Mouse (Mus musculus) urinary bladder, postnatal 14 days (tissue): ENCODE measurements around the gene Zc3h4.

Experiments
- DNase-seq: peaks from one replicate; pipeline ENCODE4 v3.0.0; 2021; ENCODE audit warnings: low spot score

The Zc3h4 gene

GRCm38 (mm10) chr7:16399820-16400688, 656 bp upstream of the Zc3h4 start:
- peak; percentile 98 for DNase-seq

GRCm38 (mm10) chr7:16401991-16402431, 1.3 kb downstream of the Zc3h4 start:
- peak; percentile 38 for DNase-seq

DNA sequence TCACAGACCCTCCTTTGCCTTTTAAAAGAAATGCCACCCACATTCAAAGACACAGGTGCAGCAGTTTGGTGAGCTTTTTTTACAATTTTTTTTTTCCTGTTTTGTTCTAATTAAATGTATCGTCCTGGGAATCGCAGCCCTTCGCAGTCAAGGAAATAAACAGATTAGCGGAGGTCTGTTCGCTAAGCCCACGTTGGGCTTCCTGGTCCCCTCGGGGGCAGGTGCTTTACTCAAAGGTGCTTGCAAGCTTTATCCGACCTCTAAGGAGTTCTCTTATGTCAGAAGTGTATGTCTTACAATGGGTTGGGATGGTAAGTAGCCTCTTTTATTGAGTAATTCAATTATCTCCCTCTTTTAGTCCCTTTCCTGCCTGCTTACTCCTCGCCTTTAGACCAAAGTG, 1.7 kb downstream of the Zc3h4 start:
- no peak for DNase-seq

GRCm38 (mm10) chr7:16402968-16403948, 2.5 kb downstream of the Zc3h4 start:
- DNase-seq: no peak

DNA sequence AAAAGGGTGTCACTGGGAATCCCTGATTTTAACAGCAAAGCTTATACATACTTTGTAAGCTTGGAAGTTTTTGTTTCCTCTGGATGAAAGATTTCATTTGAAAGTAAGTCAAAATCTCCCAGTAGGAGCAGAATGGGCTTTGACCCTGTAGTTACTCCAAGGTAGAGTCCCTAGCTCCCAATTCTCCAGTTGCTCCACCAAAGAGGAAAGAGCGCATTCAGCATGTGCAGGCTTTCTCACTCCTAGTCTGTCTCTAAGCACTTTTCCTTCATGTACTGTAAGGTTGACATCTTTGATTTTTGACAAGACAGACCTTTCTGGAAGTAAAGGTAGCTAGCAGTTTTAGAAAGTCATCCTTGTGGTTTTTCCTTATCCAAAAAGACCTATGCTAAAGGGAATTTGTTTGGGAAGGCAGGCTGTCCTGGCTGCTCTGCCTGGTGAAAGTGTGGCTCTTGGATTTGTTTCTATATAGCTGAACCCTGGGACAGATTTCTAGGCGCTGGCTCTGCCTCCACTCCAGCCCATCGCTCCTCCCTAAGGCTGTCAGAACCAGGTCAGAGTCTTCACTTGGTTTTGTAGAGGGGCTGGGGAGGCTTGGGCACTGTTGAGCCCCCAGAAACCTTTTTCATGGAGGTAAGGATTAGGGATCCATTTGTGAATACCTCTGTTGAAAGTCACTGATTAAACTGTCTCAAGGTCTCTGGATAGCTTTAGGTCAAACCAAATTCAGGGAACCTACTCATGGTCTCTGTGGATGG, 3.8 kb downstream of the Zc3h4 start:
- no peak for DNase-seq

GRCm38 (mm10) chr7:16405073-16405455, 4.4 kb downstream of the Zc3h4 start:
- peak; percentile 55 for DNase-seq

GRCm38 (mm10) chr7:16405516-16406351, 5.0 kb downstream of the Zc3h4 start:
- peak; percentile 81 for DNase-seq

- no peak for DNase-seq
These were observed 6.3 kb downstream of the Zc3h4 start for GRCm38 (mm10) chr7:16406978-16407377.

DNA sequence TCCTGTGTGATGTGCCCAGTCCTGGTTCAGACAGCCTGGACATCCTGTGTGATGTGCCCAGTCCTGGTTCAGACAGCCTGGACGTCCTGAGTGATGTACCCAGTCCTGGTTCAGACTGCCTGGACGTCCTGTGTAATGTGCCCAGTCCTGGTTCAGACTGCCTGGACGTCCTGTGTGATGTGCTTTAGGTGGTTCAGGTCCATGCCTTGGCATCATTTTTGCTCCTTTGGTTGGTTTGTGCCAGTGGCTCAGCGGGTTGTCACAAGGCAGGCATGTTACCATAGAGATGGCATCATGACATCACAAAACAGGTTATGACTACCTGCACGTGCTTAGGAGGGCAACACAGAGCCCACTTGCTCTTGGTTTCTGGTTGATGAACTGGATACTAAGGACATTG, 10.4 kb downstream of the Zc3h4 start:
- no peak for DNase-seq

DNA sequence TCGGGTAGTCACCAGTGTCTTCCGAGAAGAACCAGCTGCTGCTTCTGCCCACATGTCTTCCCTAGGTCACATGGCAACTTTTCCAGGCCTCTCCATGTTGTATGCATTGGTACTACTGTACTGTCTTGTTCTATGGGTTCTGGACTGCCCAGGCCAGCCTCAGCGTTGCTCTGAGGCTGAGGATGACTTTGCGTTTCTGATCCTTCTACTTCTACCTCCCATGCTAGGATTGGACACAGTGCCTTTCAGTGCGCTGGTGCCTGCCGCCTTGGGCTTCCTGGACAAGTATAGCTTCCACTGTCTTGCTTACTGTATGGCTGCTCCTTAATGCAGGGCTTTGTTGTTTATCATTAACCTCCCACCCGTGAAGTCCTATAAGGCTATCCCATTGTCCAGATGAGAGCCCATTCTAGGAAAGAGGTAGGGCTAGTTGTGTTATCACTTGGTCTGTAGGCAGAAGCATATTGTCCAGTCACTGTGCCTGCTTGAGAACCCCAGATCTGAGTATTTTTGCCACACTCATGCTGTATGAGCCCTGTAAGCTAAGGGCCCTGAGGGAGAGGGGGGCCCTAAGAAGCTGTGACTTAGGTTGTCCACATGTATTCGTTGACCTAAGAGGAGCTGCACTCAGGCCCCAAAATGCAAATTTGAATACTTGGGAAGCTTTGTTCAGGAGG, 11.6 kb downstream of the Zc3h4 start:
- no peak for DNase-seq

GRCm38 (mm10) chr7:16412930-16413329, 12.2 kb downstream of the Zc3h4 start:
- DNase-seq: no peak

GRCm38 (mm10) chr7:16415426-16415825, 14.7 kb downstream of the Zc3h4 start:
- peak; percentile 39 for DNase-seq

GRCm38 (mm10) chr7:16417141-16417771, 16.5 kb downstream of the Zc3h4 start:
- peak; percentile 50 for DNase-seq

DNA sequence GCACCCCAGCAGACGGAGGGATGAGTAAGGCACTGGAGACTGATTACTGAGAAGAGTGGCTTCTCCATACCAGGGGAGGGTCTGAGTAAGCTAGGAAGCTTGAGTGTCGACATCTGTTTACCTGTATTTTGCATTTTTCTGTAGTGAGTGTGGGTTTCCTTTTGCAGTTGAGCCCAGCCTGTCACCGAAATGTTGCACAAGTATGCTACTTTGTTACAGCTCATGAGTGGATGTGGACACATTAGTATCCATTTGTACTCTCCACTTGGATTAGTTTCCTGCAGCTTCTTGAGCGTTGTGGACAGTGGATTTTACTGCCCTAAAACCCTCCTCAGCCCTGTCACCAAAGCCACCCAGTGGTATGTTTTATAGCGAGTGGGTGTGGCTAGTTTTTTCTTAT, 18.0 kb downstream of the Zc3h4 start:
- DNase-seq: no peak

- DNase-seq: no peak
These were observed 19.9 kb downstream of the Zc3h4 start for GRCm38 (mm10) chr7:16420493-16421118.

- no peak for DNase-seq
These were observed 21.6 kb downstream of the Zc3h4 start for GRCm38 (mm10) chr7:16422222-16422856.

DNA sequence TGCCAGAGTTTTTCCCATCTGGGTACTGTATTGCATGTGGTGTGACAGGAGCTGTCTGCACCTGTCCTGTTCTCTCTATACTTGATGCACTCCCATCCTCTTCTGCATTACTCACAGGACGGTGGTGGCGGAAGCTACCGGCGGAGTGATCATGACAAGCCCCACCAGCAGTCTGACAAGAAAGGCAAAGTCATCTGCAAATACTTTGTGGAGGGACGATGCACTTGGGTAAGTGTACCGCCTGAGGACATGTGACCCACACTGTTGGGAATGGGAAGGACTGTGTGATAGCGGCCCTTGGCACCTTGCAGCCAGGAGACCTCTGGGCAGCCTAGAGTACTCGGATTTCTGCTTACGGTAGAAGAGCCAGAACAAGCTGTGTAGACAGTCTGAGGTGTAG, 23.0 kb downstream of the Zc3h4 start:
- DNase-seq: no peak

GRCm38 (mm10) chr7:16425721-16426120, 25.0 kb downstream of the Zc3h4 start:
- DNase-seq: no peak

DNA sequence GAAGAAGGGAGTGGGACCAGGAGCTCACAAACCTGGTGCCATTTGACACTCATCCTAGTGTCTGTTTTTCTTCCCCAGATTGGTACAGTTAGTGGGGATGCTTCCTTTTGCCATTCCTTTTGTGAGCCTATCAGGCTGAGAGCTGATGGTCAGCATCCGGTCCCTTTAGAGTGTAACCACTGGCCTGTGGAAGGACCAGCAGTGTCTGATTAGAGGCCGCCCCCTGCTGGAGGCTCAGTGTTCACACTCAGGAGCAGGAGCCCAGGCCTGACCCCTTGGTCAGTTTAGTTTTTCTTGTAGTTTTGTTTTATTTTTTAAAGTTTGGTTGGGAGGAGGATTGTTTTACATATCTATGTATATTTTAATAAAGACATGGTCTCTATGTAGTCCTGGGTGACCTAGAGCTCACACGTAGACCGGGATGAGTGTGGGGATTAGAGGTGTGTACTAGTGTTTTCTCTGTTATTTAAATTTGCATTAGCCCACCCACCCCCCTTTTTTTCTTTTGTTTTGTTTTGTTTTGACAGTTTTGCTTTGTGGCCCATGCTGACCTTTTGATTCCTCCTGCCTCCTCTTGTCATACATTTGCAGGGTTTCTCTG, 25.5 kb downstream of the Zc3h4 start:
- peak; percentile 87 for DNase-seq
